Mouse (Mus musculus): ENCODE results near the gene Lrp3.

- TF ChIP-seq CTCF (IDR thresholded peaks at IDR 0.05; ENCODE audit: insufficient read depth, low read length): no peak
- TF ChIP-seq POLR2A (IDR thresholded peaks at IDR 0.05; ENCODE audit: borderline replicate concordance, extremely low read depth, low read depth, low read length): no peak
Observed at GRCm38 (mm10) chr7:35172519-35172918, 42.8 kb downstream of the Lrp3 start.
